Mouse (Mus musculus): ENCODE results near the gene C8g. TPM values are rescaled to one million over a fixed set of nuclear protein-coding genes. Genes with fewer than 3 reads are reported as not detected.

The C8g gene
- total RNA-seq, 2 experiments from 2014 or later, result 1.1 to 2.3 TPM

DNA sequence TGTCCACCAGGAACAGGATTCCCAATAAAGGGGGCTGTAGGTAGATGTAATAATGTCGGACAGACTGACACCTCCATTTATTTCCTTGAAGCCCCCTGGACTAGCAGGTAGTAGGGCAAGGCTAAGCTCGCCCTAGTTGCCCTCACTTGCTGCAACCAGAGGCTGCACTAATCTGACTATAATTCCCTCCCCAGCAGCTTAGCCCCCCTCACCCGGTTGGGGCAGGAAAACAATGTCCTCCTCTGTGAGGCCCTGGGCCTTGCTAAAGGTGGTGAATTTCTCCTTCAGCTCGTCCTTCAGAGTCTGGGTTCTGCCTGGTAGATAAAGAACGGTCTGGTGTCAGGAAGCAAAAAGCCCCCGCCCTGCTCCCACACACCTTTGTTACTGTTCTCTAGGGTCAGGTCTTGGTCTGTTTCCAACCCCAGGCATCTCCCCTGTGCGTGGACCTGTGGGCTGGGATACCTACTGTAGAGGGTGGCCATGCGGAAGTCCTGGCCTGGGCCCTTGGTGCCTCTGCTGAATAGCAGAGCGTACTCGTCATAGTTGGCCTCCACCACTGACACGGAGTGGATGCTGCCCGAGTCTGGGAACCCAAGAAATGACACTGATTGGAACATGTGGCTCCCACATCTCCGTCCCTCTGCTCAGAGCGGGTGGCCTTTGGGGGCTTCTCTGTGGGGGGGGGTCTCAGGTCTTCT, 33.8 kb downstream of the C8g start:
- peak; percentile 32 to 44 for DNase-seq

DNA sequence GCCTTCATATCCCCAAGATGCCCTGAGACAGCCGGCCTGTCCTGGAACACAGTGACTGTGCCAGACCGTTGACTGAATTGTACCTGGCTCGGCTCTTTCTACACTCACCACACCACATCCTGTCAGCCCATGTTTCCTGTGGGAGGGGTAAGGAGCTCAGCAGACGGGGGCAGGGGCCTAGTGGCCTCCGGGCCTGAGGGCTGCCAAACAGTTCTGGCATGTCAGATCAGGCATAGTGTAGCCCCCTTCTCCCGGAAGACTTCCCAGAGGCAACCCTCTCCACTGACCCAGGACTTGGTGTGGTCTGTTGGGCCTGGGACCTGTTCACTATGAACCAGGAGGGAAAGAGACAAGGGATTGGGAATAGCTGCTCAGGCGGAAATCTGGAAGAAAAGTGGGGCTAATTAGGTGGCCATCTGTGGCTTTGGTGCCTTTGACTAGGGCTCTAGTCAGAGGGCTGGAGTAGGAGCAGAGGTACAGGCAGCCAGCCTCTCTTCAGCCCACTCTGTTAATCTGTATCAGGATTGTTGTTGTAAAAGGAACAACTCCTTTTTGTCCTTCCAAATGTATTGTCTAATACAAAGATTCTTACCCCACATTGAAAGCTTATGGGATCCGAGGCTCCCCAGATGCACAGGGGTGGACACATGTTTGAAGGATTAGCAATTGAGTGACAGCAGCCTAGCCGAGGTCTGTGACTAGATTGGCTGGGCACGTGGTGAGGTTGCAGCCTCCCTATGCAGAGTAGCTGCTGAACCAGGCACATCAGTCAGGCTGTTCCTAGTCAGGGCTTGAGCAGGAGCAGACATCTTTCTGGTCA, 35.5 kb downstream of the C8g start:
- peak in 1 of 2 experiments; percentile 43 for DNase-seq

DNA sequence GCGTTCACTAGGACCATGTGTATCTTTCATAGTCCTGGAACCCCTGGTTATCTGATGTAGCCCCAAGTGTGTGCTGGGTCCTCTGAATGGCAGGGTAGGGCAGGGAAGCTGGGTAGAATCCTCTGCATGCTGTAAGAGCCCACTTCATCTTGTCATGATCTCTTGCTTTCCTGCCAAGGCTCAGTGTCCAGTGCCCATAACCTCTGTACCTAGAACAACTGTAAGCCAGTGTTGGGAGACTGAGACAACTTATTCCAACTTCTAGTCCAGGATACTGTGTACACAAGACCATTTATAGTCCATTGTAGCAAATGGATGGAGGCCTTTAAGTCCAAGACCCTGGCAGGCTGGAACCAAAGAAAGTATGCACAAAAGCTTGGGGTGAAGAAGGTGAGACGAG, 36.3 kb downstream of the C8g start:
- no peak for DNase-seq

DNA sequence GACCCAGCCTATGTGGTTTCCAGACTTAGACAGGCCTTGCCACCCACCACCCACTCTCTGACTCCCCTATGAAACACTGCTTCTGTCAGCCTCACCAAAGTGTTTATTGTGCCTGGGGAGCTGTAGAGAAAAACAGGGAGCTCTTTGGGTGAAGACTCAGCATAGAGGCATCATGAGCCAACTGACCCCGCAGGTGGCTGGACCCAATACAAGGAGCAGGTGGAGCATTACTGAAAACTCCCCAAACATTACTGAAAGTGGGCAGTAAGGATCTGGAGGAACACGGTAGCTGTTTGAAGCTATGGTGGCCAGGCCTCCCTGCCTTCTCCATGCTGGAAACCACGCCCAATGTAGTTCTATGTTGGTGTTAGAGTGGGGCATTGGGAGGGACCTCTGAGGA, 37.9 kb downstream of the C8g start:
- DNase-seq, result no peak

DNA sequence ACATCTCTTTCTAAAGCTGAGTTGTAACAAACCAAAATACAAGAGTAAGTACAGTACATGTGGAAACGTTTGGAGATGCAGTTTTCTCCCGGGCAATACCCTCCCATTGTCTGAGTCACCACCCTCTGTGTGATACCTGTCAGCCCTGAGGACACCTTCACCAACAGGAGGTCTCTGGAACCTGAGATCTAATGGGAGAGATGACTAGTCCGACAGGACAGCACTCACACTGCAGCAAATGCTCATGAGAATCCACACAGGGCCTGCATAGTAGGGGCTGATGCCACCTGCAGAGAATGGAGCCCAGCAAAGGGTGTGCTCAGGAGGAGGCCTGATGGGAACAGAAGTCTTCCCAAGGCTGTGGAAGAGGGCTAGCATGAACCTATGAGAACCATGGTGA, 40.1 kb downstream of the C8g start:
- no peak for DNase-seq

DNA sequence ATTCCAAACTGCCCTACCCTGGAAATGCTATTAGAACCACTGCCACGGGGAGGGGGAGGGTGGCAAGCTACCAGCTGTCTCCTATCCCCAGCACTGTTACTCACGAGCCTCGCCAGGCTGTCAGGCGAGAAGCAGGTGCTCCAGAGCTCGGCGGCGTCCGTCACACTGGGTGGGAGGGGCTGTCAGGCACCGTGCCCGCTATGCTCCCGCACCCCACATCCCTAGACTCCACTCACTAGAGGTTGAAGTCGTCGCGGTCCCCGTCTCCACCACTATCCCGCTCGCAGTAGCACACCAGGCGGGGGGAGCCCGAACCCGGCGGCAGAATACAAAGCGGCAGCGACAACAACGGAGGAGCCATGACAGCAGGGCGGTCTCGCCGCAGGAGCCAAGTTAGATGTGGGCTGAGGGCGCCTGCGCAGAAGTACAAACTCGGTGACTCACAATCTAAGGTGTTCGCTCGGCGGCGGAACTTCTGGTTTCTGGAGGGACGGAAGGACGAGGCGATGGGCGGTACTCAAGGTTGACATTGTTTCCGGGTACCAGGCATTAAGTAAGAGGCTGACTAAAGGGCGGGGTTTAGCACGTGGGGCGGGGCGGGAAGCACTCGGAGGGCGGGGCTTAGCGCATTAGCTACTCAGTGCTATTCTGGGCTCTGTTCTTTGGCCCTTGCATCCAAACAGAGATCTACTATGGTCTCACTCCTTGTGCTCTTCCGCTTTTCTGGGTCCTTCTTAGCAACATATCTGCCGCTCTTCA, 40.8 kb downstream of the C8g start, which contains the start of gene Paxx:
Gene Paxx, minus strand, starts transcription at position 544 of the 759 bp plus-strand sequence.
- DNase-seq, result peak; percentile 93 to 97

DNA sequence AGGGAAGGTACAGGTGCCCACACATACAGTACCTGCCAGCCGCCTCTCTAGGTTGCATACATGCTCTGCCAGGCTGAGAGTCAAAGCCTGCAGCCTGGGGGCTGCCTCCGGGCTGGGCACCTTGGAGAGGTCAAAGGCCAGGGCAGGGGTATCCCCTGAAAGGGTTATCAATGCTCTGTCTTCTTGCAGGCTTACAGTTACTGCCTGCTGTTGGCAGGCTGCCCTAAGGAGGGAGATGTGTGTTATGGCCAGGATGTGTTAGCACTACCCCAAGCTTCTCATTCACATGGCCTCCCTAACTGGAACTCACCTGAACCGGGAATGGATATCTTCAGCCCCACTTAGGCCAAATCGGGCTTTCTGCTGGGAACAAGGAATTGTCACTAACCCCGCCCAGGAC, 41.4 kb downstream of the C8g start:
- DNase-seq, result peak in 1 of 2 experiments; percentile 33

DNA sequence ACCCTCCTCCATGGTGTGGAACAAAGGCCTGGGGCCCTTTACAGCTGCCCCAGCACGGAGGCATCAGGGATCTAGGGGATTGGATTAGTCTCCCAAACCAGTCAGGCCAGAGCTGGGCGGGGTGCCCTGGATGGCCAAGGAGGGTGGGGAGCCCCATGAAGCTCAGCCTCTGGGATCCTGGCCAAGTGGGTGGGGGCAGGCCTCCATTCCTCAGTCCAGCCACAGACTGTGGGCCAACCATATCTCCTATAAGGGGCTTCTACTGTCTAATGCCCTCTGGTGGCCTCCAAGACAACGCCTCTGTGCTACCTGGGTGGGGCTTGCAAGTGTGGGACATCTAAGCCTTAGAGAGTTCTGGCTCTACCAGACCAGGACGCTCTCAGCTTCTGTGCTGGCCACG, 42.6 kb downstream of the C8g start:
- peak; percentile 60 to 62 for DNase-seq

DNA sequence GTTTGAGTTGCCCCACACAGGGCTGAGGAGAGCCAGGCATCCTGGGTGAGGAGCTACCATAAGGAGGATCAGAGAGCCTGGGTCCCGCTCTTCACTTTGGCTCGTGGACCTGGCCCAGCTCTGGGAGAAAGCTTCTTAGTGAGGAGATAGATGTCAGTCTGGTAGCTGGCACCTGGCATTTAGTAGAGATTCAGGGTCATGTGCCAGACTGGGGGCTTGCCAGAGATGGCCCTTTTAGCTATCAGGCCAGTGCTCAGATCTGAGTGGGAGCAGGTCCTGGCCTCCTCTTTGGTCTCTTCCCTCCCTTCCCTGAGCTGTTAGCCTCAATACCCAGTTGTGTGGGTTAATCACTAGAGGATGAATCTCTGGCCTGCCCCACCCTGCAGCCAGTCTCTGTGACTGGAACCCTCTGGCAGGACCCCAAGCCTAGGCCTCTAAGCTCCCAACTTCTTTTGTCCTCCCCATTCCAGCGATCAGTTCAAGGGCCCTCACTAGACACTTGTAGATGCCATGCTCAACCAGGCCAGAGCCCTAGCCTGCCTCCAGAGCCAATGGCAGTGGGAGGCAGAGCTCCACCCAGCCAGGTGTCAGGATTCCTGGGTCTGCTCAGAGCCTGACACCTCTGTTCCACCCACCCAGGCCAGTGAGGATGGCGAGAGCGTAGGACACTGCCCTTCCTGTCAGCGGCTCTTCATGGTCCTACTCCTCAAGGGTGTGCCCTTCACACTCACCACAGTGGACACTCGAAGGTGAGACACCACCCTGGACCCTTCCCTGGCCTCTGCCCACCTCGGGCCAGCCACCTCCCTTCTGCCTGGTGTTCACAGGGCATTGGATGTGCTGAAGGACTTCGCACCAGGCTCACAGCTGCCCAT, 44.3 kb downstream of the C8g start:
- peak in 1 of 2 experiments; percentile 19 for DNase-seq

DNA sequence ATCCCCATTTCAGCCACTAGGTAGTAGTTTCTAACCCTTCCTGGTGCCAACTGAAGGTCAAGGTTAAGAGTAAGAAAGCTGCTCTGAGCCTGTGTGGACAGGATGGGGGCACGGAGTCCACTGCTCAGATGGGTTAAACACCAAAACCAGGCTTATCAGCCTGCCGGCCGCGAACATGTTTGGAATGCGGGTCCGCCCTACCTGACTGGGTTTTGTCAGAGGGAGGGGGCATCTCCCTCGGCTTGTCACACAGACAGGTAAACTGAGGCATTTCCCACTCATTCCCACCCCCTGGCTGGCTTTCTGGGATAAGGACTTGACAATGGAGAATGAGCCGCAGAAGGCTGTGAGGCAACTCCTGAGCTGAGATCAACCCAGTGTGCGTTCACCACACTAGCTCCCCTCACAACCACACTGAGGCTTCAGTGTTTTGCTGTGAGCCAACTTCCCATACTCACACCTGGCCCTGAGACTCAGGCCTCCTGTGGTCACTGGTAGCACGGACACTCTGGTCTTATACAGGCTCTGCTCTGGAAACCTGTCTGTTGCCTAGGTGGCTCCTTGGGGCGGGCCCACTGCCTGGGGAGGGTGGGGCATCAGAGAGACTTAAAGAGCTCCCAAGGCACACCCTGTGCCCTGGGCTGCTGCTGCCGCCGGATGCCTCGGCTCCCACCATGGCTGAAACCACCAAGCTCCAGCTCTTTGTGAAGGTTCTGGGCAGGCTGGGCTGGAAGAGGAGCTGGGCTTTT, 45.1 kb downstream of the C8g start, which contains the start of gene Clic3:
Gene Clic3, plus strand, starts transcription at position 634 of the 749 bp plus-strand sequence.
- no peak for DNase-seq

DNA sequence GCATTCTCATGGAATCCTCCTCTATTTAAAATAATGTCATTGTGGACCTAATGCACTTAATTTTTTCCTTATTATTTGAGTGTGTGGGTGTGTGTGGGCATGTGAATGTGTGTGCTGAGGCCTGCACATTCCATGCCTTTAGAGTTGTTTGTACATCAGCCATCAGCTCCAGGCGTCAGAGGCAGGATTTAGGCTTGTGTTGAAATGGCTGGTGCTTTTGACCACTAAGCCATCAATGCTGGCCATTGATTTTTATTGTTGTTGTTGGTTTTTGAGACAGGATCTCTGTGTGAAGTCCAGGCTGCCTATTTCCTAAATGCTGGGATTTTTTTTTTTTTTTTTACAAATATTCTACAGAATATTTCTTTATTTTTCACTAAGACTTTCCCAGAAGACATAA, 48.6 kb downstream of the C8g start:
- DNase-seq, result no peak

DNA sequence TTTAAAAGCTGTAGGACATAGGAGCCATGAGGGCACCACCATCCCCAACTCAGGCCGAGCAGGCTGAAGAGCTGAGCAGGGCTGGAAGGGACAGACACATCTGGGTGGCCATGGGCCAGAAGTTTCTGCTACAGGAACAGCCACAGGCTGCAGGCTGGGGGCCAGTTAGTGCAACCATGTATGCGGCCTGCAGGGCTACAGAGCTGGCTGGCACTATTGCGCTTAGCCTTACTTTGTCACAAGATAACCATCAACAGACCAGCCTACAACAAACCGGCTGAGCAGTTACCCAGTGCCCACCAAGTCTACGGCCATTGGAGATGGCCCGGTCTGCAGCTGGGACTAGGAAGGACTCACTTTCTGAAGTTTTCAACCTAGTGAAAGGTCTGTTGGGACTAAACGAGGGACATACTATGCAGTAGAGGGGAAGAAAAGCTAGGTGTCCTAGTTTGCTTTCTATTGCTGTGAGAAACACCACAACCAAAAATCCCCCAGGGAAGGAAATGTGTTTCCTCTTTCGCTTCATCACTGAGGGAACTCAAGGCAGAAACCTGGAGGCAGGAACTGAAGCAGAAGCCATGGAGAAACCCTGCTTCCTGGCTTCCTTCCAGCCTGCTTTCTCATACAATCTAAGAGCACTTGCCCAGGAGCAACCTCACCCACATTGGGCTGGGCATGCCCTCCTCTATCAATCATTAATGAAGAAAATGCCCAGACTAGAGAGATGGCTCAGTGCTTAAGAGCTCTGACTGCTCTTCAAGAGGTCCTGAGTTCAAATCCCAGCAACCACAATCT, 50.5 kb downstream of the C8g start:
- no peak for DNase-seq

Other genes starting within 250 kb of the C8g start
- gene Tmem203, start 246.3 kb downstream of the C8g start, total RNA-seq (2021), result 10 to 100 TPM; 14.8 to 15.2 TPM
- 1 to 10 TPM; 7.4 to 7.7 TPM for gene Tprn, start 239.1 kb downstream of the C8g start, total RNA-seq (2021)
- gene Ssna1, start 229.3 kb downstream of the C8g start, total RNA-seq (2021), result 10 to 100 TPM; 38.2 to 42.6 TPM
- 10 to 100 TPM; 35.3 to 38.8 TPM for gene Anapc2, start 229.2 kb downstream of the C8g start, total RNA-seq (2021)
- gene Tmem210, start 213.6 kb downstream of the C8g start, total RNA-seq (2021), result not detected
- gene Lrrc26, start 211.8 kb downstream of the C8g start, total RNA-seq (2021), result under 1 TPM in 1 of 2 experiments, not detected in 1; 0.23 TPM
- gene Grin1, start 182.5 kb downstream of the C8g start, total RNA-seq (2021), result not detected
- gene Man1b1, start 169.4 kb downstream of the C8g start, total RNA-seq (2021), result 10 to 100 TPM; 20.8 to 23.6 TPM
- gene Dpp7, start 145.4 kb downstream of the C8g start, total RNA-seq (2021), result 1 to 10 TPM; 5.9 to 7.0 TPM
- gene Uap1l1, start 136.0 kb downstream of the C8g start, total RNA-seq (2021), result 10 to 100 TPM; 10.3 to 11.8 TPM
- gene Sapcd2, start 129.4 kb downstream of the C8g start, total RNA-seq (2021), result not detected
- gene Entpd2, start 105.8 kb downstream of the C8g start, total RNA-seq (2021), result 10 to 100 TPM; 13.7 to 14.5 TPM
- gene Npdc1, start 102.4 kb downstream of the C8g start, total RNA-seq (2021), result 10 to 100 TPM; 25.7 to 27.9 TPM
- 1 to 10 TPM in 1 of 2 experiments, not detected in 1; 1.1 TPM for gene Fut7, start 78.5 kb downstream of the C8g start, total RNA-seq (2021)
- gene Abca2, start 73.0 kb downstream of the C8g start, total RNA-seq (2021), result 10 to 100 TPM; 41.4 to 43.2 TPM
- gene Clic3, start 44.9 kb downstream of the C8g start, total RNA-seq (2021), result 1 to 10 TPM in 1 of 2 experiments, under 1 TPM in 1; 0.82 to 1.7 TPM
- gene Paxx, start 40.6 kb downstream of the C8g start, total RNA-seq (2021), result 10 to 100 TPM; 22.6 to 28.7 TPM
- 100 to 1,000 TPM; 450 to 656 TPM for gene Ptgds, start 31.7 kb downstream of the C8g start, total RNA-seq (2021)
- gene Lcn12, start 7.8 kb downstream of the C8g start, total RNA-seq (2021), result not detected
- gene Fbxw5, start 969 bp downstream of the C8g start, total RNA-seq (2021), result 10 to 100 TPM; 82.0 to 93.6 TPM
- 10 to 100 TPM; 15.7 to 17.6 TPM for gene Traf2, start 45.2 kb upstream of the C8g start, total RNA-seq (2021)
- 100 to 1,000 TPM; 223 to 241 TPM for gene Edf1, start 56.1 kb upstream of the C8g start, total RNA-seq (2021)
- gene Mamdc4, start 73.1 kb upstream of the C8g start, total RNA-seq (2021), result 1 to 10 TPM in 1 of 2 experiments, under 1 TPM in 1; 0.55 to 1.4 TPM
- gene Phpt1, start 73.5 kb upstream of the C8g start, total RNA-seq (2021), result 10 to 100 TPM; 55.9 to 72.5 TPM
- under 1 TPM; 0.10 to 0.46 TPM for gene Ajm1, start 80.0 kb upstream of the C8g start, total RNA-seq (2021)
- 10 to 100 TPM; 63.5 to 63.8 TPM for gene Rabl6, start 106.8 kb upstream of the C8g start, total RNA-seq (2021)
- not detected for gene Ccdc183, start 116.0 kb upstream of the C8g start, total RNA-seq (2021)
- 10 to 100 TPM; 33.9 to 37.9 TPM for gene Tmem141, start 120.3 kb upstream of the C8g start, total RNA-seq (2021)
- 1 to 10 TPM; 7.1 to 8.1 TPM for gene Fcna, start 126.3 kb upstream of the C8g start, total RNA-seq (2021)
- under 1 TPM; 0.64 to 0.72 TPM for gene Lcn8, start 151.4 kb upstream of the C8g start, total RNA-seq (2021)
- not detected for gene Lcn5, start 156.2 kb upstream of the C8g start, total RNA-seq (2021)
- gene Lcn6, start 175.1 kb upstream of the C8g start, total RNA-seq (2021), result not detected
- not detected for gene Lcn10, start 181.0 kb upstream of the C8g start, total RNA-seq (2021)
- gene Obp2a, start 198.3 kb upstream of the C8g start, total RNA-seq (2021), result not detected
- gene Bmyc, start 205.0 kb upstream of the C8g start, total RNA-seq (2021), result 10 to 100 TPM; 16.9 to 18.3 TPM
- gene Obp2b, start 235.3 kb upstream of the C8g start, total RNA-seq (2021), result not detected

All from heart, adult 18-20 months (tissue).